Mouse (Mus musculus) heart, embryonic 12.5 days (tissue): ENCODE data around the gene Gm49368. TPM values are rescaled to one million over a fixed set of nuclear protein-coding genes. Genes with fewer than 3 reads are reported as not detected.

Experiments
- ATAC-seq: fragments of 200-750 bp; cut with Nextera tagmentation; 2 replicates; pipeline ENCODE4 v1.8.0; 2017; ENCODE audit warnings: moderate TSS enrichment, moderate library complexity; ENCODE audit not compliant: insufficient number of reproducible peaks, low FRiP score
- H3K27ac ChIP-seq: fragments of 300-500 bp; sonication (generic); 2 replicates; pipeline ENCODE4 v1.5.1; 2016; ENCODE audit warnings: mild to moderate bottlenecking, moderate library complexity; ENCODE audit not compliant: poor library complexity, severe bottlenecking
- H3K27me3 ChIP-seq: fragments of 300-500 bp; sonication (generic); replicated peaks from 2 replicates; pipeline ENCODE4 v1.6.1; 2016; ENCODE audit warnings: mild to moderate bottlenecking, moderate library complexity
- H3K36me3 ChIP-seq: fragments of 300-500 bp; sonication (generic); 2 replicates; pipeline ENCODE4 v1.6.1; 2016; ENCODE audit warnings: mild to moderate bottlenecking, moderate library complexity
- H3K4me1 ChIP-seq: fragments of 300-500 bp; sonication (generic); replicated peaks from 2 replicates; pipeline ENCODE4 v1.6.1; 2016; ENCODE audit warnings: mild to moderate bottlenecking
- H3K4me2 ChIP-seq: fragments of 300-500 bp; sonication (generic); 2 replicates; pipeline ENCODE4 v1.6.1; 2016; ENCODE audit warnings: mild to moderate bottlenecking, moderate library complexity
- H3K4me3 ChIP-seq: fragments of 300-500 bp; sonication (generic); 2 replicates; pipeline ENCODE4 v1.5.1; 2016; ENCODE audit warnings: mild to moderate bottlenecking
- H3K9ac ChIP-seq: fragments of 300-500 bp; sonication (generic); 2 replicates; pipeline ENCODE4 v1.6.1; 2016; ENCODE audit warnings: mild to moderate bottlenecking, moderate library complexity
- H3K9me3 ChIP-seq: fragments of 300-500 bp; sonication (generic); replicated peaks from 2 replicates; pipeline ENCODE4 v1.6.1; 2016; ENCODE audit warnings: mild to moderate bottlenecking, moderate library complexity
- WGBS: fragments of 180-500 bp; shearing (Covaris S2); methylation state at CpG from one replicate; pipeline ENCODE4 v1.1.7; 2016; 5-methylcytosine and 5-hydroxymethylcytosine counted together
- polyA plus RNA-seq: library from polyadenylated mRNA; unstranded; fragments of >200 nt; fragmentation: Nextera tagmentation; extraction: Ambion mirVana; gene quantifications from 2 replicates; pipeline ENCODE4 v1.2.1, GENCODE M21; 2016

Gene Gm49368
- polyA plus RNA-seq, 1 experiment from 2014 or later: not detected

DNA sequence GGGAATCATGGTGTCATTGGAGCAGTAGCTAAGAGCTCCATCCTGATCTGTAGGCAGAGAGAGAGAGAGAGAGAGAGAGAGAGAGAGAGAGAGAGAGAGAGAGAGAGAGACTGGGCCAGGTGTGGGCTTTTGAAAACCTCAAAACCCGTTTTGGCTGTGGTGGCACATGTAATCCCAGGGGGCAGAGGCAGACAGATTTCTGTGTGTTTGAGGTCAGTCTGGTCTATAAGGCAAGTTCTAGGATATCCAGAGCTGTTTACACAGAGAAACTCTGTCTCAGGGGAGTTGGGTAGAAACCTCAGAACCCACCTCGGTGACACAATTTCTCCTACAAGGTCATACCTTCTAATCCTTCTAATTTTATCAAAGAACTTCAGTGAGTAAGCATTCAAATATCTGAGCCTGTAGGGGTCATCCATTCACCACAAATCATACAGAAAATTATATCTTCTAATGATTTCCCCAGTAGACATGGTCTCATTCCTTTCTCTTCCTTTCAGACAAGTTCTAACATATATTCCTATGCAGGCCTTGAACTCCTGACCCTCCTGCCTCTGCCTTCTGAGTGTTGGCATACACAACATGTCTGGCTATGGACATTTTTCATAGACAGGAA, 38.4 kb downstream of the Gm49368 start:
- H3K9me3 ChIP-seq: no peaks in the 10 kb centered on the region
- no peak overlapping the region for H3K4me3 ChIP-seq
- no peak for ATAC-seq
- 77% methylated on average over 2 of the region's 2 CpGs for WGBS
- no peak overlapping the region for H3K27ac ChIP-seq
- H3K4me1 ChIP-seq: no peaks in the 10 kb centered on the region
- no peaks in the 10 kb centered on the region for H3K36me3 ChIP-seq
- H3K4me2 ChIP-seq: no peak overlapping the region
- no peak overlapping the region for H3K9ac ChIP-seq
- H3K27me3 ChIP-seq: no peaks in the 10 kb centered on the region

GRCm38 (mm10) chr7:128105246-128105645, 42.8 kb downstream of the Gm49368 start:
- Histone ChIP-seq H3K4me3 (no peak overlapping the region), H3K9ac (no peak overlapping the region), H3K27ac (no peak overlapping the region), H3K4me1 (no peaks in the 10 kb centered on the region), H3K9me3 (no peaks in the 10 kb centered on the region), H3K4me2 (no peak overlapping the region), H3K27me3 (no peaks in the 10 kb centered on the region), H3K36me3 (no peaks in the 10 kb centered on the region)
- no peak for ATAC-seq
- WGBS: 51% methylated on average over 4 of the region's 4 CpGs

DNA sequence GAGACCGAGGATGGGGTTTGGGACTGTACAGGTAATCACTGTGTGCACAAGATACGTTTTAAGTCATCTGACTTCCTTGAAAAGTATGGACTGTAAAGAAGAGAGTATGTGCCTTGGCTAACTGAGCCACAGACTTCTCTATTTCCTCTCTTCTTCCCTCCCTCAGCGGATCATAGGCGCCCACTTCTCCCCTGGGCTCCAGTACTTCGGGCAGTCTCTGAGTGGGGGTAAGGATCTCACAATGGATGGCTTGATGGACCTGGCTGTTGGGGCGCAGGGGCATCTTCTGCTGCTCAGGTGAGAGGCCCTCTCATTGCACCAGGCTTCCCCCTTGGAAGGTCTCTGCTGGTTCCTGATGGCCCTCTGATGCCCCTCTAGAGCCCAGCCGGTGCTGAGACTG, 45.0 kb downstream of the Gm49368 start:
- WGBS: 82% methylated on average over 7 of the region's 7 CpGs
- Histone ChIP-seq H3K36me3 (no peaks in the 10 kb centered on the region), H3K27me3 (no peaks in the 10 kb centered on the region), H3K27ac (no peak overlapping the region), H3K4me2 (no peak overlapping the region), H3K9me3 (no peaks in the 10 kb centered on the region), H3K4me1 (no peaks in the 10 kb centered on the region), H3K9ac (no peak overlapping the region), H3K4me3 (no peak overlapping the region)
- no peak for ATAC-seq

- Histone ChIP-seq H3K36me3 (no peaks in the 10 kb centered on the region), H3K9ac (no peak overlapping the region), H3K27ac (no peak overlapping the region), H3K4me1 (no peaks in the 10 kb centered on the region), H3K4me3 (no peak overlapping the region), H3K27me3 (peaks cover 3% of the 10 kb centered on the region; the same call in 1 of the 2 replicates), H3K4me2 (no peak overlapping the region), H3K9me3 (no peaks in the 10 kb centered on the region)
- 59% methylated on average over 2 of the region's 2 CpGs for WGBS
- ATAC-seq: no peak
Observed at GRCm38 (mm10) chr7:128110314-128110713, 47.8 kb downstream of the Gm49368 start.

- Histone ChIP-seq H3K27me3 (peaks cover 3% of the 10 kb centered on the region; the same call in 1 of the 2 replicates), H3K36me3 (no peaks in the 10 kb centered on the region), H3K4me2 (no peak overlapping the region), H3K9me3 (no peaks in the 10 kb centered on the region), H3K4me3 (no peak overlapping the region), H3K9ac (no peak overlapping the region), H3K4me1 (no peaks in the 10 kb centered on the region), H3K27ac (no peak overlapping the region)
- no peak for ATAC-seq
- 85% methylated on average over 11 of the region's 11 CpGs for WGBS
Observed at GRCm38 (mm10) chr7:128112131-128112530, 49.6 kb downstream of the Gm49368 start.

DNA sequence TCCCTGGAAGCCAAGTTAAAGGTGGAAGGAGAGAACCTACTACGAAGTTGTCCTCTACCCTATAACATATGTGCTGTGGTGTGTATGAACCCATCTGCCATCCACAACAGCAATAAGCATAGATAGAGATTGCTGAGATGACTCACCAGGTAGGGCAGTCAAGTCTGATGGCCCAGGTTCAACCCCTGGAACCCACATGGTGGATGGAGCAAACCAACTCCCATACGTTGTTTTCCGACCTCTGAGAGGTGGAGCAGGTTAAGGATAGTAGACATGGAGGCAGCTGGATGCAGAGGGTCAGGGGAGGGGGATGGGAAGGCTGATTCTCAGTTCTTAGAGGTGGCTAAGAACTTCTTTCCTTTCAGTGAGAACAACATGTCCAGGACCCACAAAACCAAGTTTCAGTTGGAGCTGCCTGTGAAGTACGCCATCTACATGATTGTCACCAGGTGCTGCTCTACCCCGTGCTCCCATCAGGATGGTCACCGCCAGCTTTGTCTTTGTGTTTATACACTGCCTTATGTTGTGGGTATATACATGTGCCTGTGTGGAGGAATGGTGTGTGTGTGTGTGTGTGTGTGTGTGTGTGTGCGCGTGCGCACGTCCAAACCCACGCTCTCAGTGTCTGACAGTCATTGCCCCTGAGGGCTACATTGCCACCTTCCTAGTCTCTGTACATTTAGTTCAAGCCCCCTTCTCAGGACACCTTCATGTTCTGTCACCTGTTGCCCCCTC, 52.1 kb downstream of the Gm49368 start:
- Histone ChIP-seq H3K4me3 (no peak overlapping the region), H3K27ac (no peak overlapping the region)
- 91% methylated on average over 11 of the region's 11 CpGs for WGBS

GRCm38 (mm10) chr7:128115211-128115958, 52.9 kb downstream of the Gm49368 start:
- 76% methylated on average over 5 of the region's 5 CpGs for WGBS
- ATAC-seq: no peak
- no peaks in the 10 kb centered on the region for H3K36me3 ChIP-seq

More for the DNA sequence above, 52.1 kb downstream of the Gm49368 start:
- ATAC-seq: no peak
- Histone ChIP-seq H3K36me3 (no peaks in the 10 kb centered on the region), H3K27me3 (peaks cover 3% of the 10 kb centered on the region; the same call in 1 of the 2 replicates), H3K9ac (no peak overlapping the region), H3K4me2 (no peak overlapping the region), H3K9me3 (no peaks in the 10 kb centered on the region), H3K4me1 (no peaks in the 10 kb centered on the region)

GRCm38 (mm10) chr7:128116396-128116795, 53.9 kb downstream of the Gm49368 start:
- peaks cover 3% of the 10 kb centered on the region; the same call in 1 of the 2 replicates for H3K27me3 ChIP-seq
- 90% methylated on average over 5 of the region's 5 CpGs for WGBS
- no peaks in the 10 kb centered on the region for H3K4me1 ChIP-seq
- H3K4me3 ChIP-seq: no peak overlapping the region
- no peak overlapping the region for H3K9ac ChIP-seq
- H3K27ac ChIP-seq: no peak overlapping the region
- H3K9me3 ChIP-seq: no peaks in the 10 kb centered on the region
- no peaks in the 10 kb centered on the region for H3K36me3 ChIP-seq
- no peak for ATAC-seq
- no peak overlapping the region for H3K4me2 ChIP-seq

More at GRCm38 (mm10) chr7:128115211-128115958, 52.9 kb downstream of the Gm49368 start:
- Histone ChIP-seq H3K4me3 (no peak overlapping the region), H3K4me2 (no peak overlapping the region), H3K9ac (no peak overlapping the region), H3K4me1 (no peaks in the 10 kb centered on the region), H3K27me3 (peaks cover 3% of the 10 kb centered on the region; the same call in 1 of the 2 replicates), H3K9me3 (no peaks in the 10 kb centered on the region), H3K27ac (no peak overlapping the region)

DNA sequence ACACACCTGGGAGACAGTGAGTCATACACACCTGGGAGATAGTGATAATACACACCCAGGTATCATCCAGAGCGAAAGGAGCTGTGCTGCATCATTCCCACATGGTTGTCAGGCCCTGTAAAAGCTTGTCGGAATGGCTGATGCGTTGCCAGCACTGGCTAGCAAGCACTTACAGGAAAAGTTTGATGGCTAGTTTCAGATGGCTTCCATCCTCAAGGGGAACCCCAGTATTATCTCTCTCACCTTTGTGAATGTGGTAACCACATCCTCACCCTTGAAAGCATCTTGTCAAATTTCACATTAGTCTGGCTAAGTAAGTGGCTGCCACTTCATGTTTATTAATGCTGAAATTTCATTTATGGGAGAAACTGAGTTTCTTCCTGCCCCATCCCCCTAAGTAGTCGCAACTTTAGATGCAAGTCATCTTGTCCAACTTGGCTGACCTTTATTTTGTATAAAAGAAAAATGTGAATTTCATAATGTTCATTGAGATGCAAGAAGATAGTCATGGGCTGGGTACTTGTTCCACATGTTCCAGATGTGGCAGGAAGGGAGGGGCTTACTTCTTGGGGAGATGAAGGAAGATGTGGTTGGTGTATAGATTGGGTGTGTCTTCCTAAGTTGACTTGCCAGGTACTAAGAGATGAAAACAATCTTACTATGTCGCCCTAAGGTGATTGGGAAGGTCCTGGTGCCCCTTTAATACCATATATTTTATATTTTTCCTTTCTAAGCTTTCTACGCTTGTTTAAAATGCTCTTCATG, 57.4 kb downstream of the Gm49368 start:
- Histone ChIP-seq H3K36me3 (no peaks in the 10 kb centered on the region), H3K4me2 (no peak overlapping the region), H3K4me1 (no peaks in the 10 kb centered on the region), H3K9ac (no peak overlapping the region), H3K4me3 (no peak overlapping the region), H3K27me3 (no peaks in the 10 kb centered on the region), H3K9me3 (no peaks in the 10 kb centered on the region), H3K27ac (no peak overlapping the region)
- ATAC-seq: no peak
- WGBS: 79% methylated on average over 6 of the region's 6 CpGs

- Histone ChIP-seq H3K4me2 (no peak within 1 kb of the TSS), H3K9ac (no peak within 1 kb of the TSS), H3K9me3 (no peaks in the 10 kb centered on the region), H3K27ac (no peak within 1 kb of the TSS), H3K4me3 (no peak within 1 kb of the TSS), H3K36me3 (no peaks in the 10 kb centered on the region), H3K27me3 (no peaks in the 10 kb centered on the region), H3K4me1 (peaks cover 19% of the 10 kb centered on the region)
- no peak for ATAC-seq
- 66% methylated on average over 8 of the region's 8 CpGs for WGBS
Observed at GRCm38 (mm10) chr7:128128741-128129720, 66.5 kb downstream of the Gm49368 start, which contains the start of gene Itgax. Itgax (plus strand) TSS chr7:128129547.
